Mouse (Mus musculus): ENCODE results near the gene 1500009C09Rik. TPM values are rescaled to one million over a fixed set of nuclear protein-coding genes. Genes with fewer than 3 reads are reported as not detected.

The 1500009C09Rik gene
- polyA plus RNA-seq, 1 experiment: 0.19 TPM

GRCm38 (mm10) chr15:82225769-82226168, 26.4 kb upstream of the 1500009C09Rik start:
- 82% methylated on average over 5 of the region's 5 CpGs for WGBS
- H3K27ac ChIP-seq (ENCODE audit: insufficient read depth, low read depth, low read length): no peak overlapping the region
- no peak overlapping the region for H3K4me3 ChIP-seq (ENCODE audit: low read depth, low read length)

GRCm38 (mm10) chr15:82229542-82230045, 22.6 kb upstream of the 1500009C09Rik start:
- Histone ChIP-seq H3K36me3 (ENCODE audit: control insufficient read depth, insufficient read depth, low read length) (no peaks in the 10 kb centered on the region), H3K4me3 (ENCODE audit: low read depth, low read length) (no peak overlapping the region), H3K27ac (ENCODE audit: insufficient read depth, low read depth, low read length) (no peak overlapping the region), H3K4me1 (ENCODE audit: control insufficient read depth, insufficient read depth, insufficient read length, low read length) (no peaks in the 10 kb centered on the region; the same call in 1 of the 2 replicates), H3K27me3 (ENCODE audit: control insufficient read depth, insufficient read depth, low read length) (peaks cover 6% of the 10 kb centered on the region)
- 45% methylated on average over 11 of the region's 11 CpGs for WGBS
- no peak for TF ChIP-seq CTCF (IDR thresholded peaks at IDR 0.05; ENCODE audit: extremely low read depth, insufficient read length, insufficient replicate concordance, low read depth, low read length)

More at GRCm38 (mm10) chr15:82225769-82226168, 26.4 kb upstream of the 1500009C09Rik start:
- peaks cover 21% of the 10 kb centered on the region for H3K27me3 ChIP-seq (ENCODE audit: control insufficient read depth, insufficient read depth, low read length)
- H3K4me1 ChIP-seq (ENCODE audit: control insufficient read depth, insufficient read depth, insufficient read length, low read length): peaks cover 9% of the 10 kb centered on the region
- TF ChIP-seq CTCF (IDR thresholded peaks at IDR 0.05; ENCODE audit: extremely low read depth, insufficient read length, insufficient replicate concordance, low read depth, low read length): no peak
- no peak for TF ChIP-seq POLR2A (IDR thresholded peaks at IDR 0.05; ENCODE audit: low read depth, low read length)
- no peaks in the 10 kb centered on the region for H3K36me3 ChIP-seq (ENCODE audit: control insufficient read depth, insufficient read depth, low read length)

GRCm38 (mm10) chr15:82230098-82230611, 22.0 kb upstream of the 1500009C09Rik start:
- TF ChIP-seq CTCF (IDR thresholded peaks at IDR 0.05; ENCODE audit: extremely low read depth, insufficient read length, insufficient replicate concordance, low read depth, low read length) (no peak), POLR2A (IDR thresholded peaks at IDR 0.05; ENCODE audit: low read depth, low read length) (no peak)
- no peak overlapping the region for H3K27ac ChIP-seq (ENCODE audit: insufficient read depth, low read depth, low read length)
- H3K4me1 ChIP-seq (ENCODE audit: control insufficient read depth, insufficient read depth, insufficient read length, low read length): no peaks in the 10 kb centered on the region
- 75% methylated on average over 6 of the region's 6 CpGs for WGBS
- H3K27me3 ChIP-seq (ENCODE audit: control insufficient read depth, insufficient read depth, low read length): peaks cover 4% of the 10 kb centered on the region
- no peaks in the 10 kb centered on the region for H3K36me3 ChIP-seq (ENCODE audit: control insufficient read depth, insufficient read depth, low read length)
- no peak overlapping the region for H3K4me3 ChIP-seq (ENCODE audit: low read depth, low read length)

- TF ChIP-seq CTCF (IDR thresholded peaks at IDR 0.05; ENCODE audit: extremely low read depth, insufficient read length, insufficient replicate concordance, low read depth, low read length) (no peak), POLR2A (IDR thresholded peaks at IDR 0.05; ENCODE audit: low read depth, low read length) (no peak)
- H3K4me3 ChIP-seq (ENCODE audit: low read depth, low read length): no peak overlapping the region
- H3K4me1 ChIP-seq (ENCODE audit: control insufficient read depth, insufficient read depth, insufficient read length, low read length): no peaks in the 10 kb centered on the region
- H3K27ac ChIP-seq (ENCODE audit: insufficient read depth, low read depth, low read length): no peak overlapping the region
- WGBS: 51% methylated on average over 4 of the region's 4 CpGs
- H3K36me3 ChIP-seq (ENCODE audit: control insufficient read depth, insufficient read depth, low read length): no peaks in the 10 kb centered on the region
- no peaks in the 10 kb centered on the region for H3K27me3 ChIP-seq (ENCODE audit: control insufficient read depth, insufficient read depth, low read length)
Measured at GRCm38 (mm10) chr15:82231100-82231499, 21.1 kb upstream of the 1500009C09Rik start.

- no peak overlapping the region for H3K27ac ChIP-seq (ENCODE audit: insufficient read depth, low read depth, low read length)
Measured at GRCm38 (mm10) chr15:82231591-82232378, 20.4 kb upstream of the 1500009C09Rik start.

GRCm38 (mm10) chr15:82232651-82233050, 19.5 kb upstream of the 1500009C09Rik start:
- Histone ChIP-seq H3K36me3 (ENCODE audit: control insufficient read depth, insufficient read depth, low read length) (no peaks in the 10 kb centered on the region), H3K4me3 (ENCODE audit: low read depth, low read length) (no peak overlapping the region), H3K4me1 (ENCODE audit: control insufficient read depth, insufficient read depth, insufficient read length, low read length) (no peaks in the 10 kb centered on the region), H3K27me3 (ENCODE audit: control insufficient read depth, insufficient read depth, low read length) (no peaks in the 10 kb centered on the region), H3K27ac (ENCODE audit: insufficient read depth, low read depth, low read length) (no peak overlapping the region)
- no peak for TF ChIP-seq CTCF (IDR thresholded peaks at IDR 0.05; ENCODE audit: extremely low read depth, insufficient read length, insufficient replicate concordance, low read depth, low read length)
- no peak for TF ChIP-seq POLR2A (IDR thresholded peaks at IDR 0.05; ENCODE audit: low read depth, low read length)
- WGBS: 85% methylated on average over 4 of the region's 4 CpGs

More at GRCm38 (mm10) chr15:82231591-82232378, 20.4 kb upstream of the 1500009C09Rik start:
- Histone ChIP-seq H3K4me3 (ENCODE audit: low read depth, low read length) (no peak overlapping the region), H3K4me1 (ENCODE audit: control insufficient read depth, insufficient read depth, insufficient read length, low read length) (no peaks in the 10 kb centered on the region), H3K36me3 (ENCODE audit: control insufficient read depth, insufficient read depth, low read length) (no peaks in the 10 kb centered on the region), H3K27me3 (ENCODE audit: control insufficient read depth, insufficient read depth, low read length) (no peaks in the 10 kb centered on the region)
- WGBS: 66% methylated on average over 11 of the region's 11 CpGs
- no peak for TF ChIP-seq CTCF (IDR thresholded peaks at IDR 0.05; ENCODE audit: extremely low read depth, insufficient read length, insufficient replicate concordance, low read depth, low read length)
- no peak for TF ChIP-seq POLR2A (IDR thresholded peaks at IDR 0.05; ENCODE audit: low read depth, low read length)

GRCm38 (mm10) chr15:82235661-82236060, 16.5 kb upstream of the 1500009C09Rik start:
- H3K4me1 ChIP-seq (ENCODE audit: control insufficient read depth, insufficient read depth, insufficient read length, low read length): no peaks in the 10 kb centered on the region
- H3K4me3 ChIP-seq (ENCODE audit: low read depth, low read length): no peak overlapping the region
- H3K27ac ChIP-seq (ENCODE audit: insufficient read depth, low read depth, low read length): no peak overlapping the region
- 83% methylated on average over 10 of the region's 10 CpGs for WGBS
- TF ChIP-seq CTCF (IDR thresholded peaks at IDR 0.05; ENCODE audit: extremely low read depth, insufficient read length, insufficient replicate concordance, low read depth, low read length) (no peak), POLR2A (IDR thresholded peaks at IDR 0.05; ENCODE audit: low read depth, low read length) (no peak)
- H3K27me3 ChIP-seq (ENCODE audit: control insufficient read depth, insufficient read depth, low read length): no peaks in the 10 kb centered on the region
- no peaks in the 10 kb centered on the region for H3K36me3 ChIP-seq (ENCODE audit: control insufficient read depth, insufficient read depth, low read length)
